Mouse (Mus musculus) thymus, postnatal 14 days (tissue): ENCODE measurements around the gene Myo1f.

Source experiments
- DNase-seq: peaks from one replicate; pipeline ENCODE4 v3.0.0; 2021

Gene Myo1f

GRCm38 (mm10) chr17:33555223-33555855 is at the start of gene Myo1f:
Gene Myo1f (plus strand): TSS chr17:33555707.
- DNase-seq = peak; percentile 69

GRCm38 (mm10) chr17:33508386-33508785 is 47.1 kb upstream of the Myo1f start:
- no peak for DNase-seq

DNA sequence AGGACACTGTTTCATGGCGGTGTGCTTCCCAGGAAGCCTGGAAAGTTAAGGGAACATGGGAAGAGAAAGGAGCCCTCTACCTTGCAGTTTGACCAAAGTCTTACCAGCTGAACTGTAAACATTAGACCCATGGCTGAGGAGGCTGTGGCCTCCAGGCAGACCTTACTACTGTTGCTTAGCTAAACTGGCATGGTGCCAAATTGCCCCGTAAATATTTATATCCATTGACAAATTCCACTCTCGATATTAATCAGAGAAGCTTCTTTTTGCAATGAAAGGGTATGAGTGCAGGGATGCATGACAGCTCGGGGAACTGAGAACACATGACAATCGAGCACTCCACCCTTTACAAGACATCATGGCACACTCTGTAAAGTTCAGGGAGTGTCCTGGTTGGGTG is 45.3 kb upstream of the Myo1f start:
- no peak for DNase-seq

DNA sequence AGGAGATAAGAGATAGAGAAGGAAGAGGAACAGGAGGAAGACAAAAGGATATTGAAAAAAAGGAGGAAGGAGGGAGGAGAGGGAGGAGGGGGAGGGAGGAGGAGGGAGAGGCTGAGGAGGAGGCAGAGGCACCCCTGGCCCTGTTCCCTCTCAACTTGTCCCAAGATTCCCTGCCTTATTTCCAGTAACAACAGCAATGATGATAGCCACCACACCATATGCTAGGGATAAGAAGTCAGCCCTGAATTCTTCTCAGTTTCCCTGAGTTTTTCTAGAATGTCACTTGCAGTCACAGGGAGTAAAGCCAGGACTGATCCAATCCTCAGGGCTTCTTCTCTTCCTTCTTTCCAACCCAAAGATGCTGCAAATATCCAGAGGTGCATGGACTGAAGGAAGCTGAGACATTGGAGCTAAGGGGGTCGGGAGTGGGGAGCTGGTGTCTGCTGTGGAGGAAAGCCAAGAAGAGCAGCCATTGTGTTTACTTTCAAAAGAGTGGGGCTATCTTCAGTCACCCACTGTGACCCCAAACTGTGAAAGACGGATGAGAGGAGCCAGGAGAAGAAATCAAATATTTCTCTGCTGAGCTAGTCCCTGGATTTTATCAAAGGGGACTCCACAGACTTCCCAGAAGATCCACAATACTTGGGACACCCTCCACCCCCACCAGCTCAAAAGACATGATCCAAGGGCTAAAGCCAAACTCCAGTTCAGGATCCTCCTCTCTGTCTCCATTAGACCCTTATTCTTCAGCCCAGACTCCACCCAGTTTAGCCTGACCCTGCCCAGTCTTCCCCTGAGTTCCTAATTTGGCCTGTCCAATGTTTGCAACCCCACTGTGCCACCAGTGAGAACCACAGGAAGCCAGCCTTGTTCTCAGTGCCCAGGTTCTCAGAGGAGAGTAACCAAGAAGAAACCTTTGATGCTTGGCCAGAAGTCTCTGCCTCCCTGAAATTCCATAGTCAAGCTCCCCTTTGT is 42.8 kb upstream of the Myo1f start:
- no peak for DNase-seq

DNA sequence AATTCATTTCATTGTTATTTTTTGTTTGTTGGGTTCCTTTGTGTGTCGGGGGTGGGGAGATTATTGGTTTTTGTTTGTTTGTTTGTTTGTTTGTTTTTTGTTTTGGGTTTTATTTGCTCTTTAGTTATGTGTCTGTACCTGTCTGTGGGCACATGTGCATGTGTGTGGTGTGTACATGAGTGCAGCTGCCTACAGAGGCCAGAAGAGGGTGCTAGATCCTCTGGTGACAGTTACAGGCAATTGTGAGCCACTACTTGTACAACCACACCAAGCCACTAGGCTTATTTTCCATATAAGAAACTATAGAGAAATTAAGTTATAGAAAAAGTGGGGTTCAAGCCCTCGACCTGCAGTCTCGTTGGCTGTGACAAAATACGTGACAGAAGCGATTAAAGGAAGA is 41.6 kb upstream of the Myo1f start:
- peak; percentile 23 for DNase-seq

DNA sequence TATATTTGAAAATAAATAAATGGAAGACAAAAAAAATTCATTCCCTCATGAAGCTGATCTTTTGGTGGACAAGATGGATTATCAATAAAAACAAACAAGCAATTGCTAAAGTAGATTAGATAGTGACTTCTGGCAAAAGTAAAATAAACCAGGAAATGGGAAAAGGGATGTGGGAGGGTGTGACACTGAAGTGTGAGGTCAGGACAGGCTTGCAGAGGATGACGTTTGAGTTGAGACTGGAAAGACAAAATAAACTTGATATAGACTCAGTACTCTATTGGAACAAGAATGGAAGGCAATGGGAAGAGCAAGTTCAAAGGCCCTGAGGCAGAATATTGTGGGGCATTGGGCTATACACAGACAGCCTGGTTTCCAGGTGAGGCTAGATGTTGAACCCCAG is 35.1 kb upstream of the Myo1f start:
- no peak for DNase-seq

GRCm38 (mm10) chr17:33523431-33523917 is 32.0 kb upstream of the Myo1f start:
- DNase-seq = peak; percentile 18

DNA sequence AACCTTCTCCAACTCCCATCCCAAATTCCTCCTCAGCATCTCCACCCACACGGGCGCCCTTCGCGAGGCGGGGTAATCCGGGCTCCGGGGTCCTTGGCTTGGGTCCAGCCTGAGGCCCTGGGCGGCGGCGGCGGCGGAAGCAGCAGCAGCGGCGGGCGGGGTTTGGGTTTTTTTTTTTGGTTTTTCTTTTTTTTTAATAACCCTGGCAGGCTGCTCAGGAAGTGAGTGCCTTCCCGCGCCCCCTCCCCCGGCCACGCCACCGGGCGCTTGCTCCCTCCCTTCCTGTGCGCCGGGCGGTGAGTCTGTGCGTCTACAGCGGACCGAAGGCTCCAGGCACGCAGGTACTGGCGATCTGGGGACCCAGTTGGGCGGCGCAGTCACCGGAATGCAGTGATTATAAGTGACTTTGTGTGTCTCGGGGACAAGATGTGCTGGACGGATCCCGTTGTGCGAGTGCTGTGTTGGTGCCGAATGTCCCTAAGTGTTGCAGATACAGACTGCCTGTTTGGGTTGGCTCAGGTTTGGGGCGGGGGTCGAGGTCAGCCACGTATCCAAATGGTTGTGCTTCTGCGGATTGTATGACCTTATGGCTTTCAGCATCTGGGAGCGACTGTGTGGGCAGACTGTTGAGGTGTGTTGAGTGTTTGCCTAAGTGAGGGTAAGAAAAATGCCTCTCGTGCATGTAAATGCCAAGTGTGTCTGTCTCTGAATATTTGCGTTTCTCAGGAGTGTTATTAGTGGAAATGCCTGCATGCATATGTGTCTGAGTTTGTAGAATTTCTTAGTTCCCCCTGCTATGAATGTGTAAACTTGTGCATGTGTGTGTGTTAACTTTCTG is 31.4 kb upstream of the Myo1f start, which contains the start of gene Adamts10:
Gene Adamts10, plus strand, starts transcription at position 287 of the 838 bp plus-strand sequence.
- peak; percentile 85 for DNase-seq

GRCm38 (mm10) chr17:33524806-33525373 is 30.6 kb upstream of the Myo1f start:
- DNase-seq = peak; percentile 19

DNA sequence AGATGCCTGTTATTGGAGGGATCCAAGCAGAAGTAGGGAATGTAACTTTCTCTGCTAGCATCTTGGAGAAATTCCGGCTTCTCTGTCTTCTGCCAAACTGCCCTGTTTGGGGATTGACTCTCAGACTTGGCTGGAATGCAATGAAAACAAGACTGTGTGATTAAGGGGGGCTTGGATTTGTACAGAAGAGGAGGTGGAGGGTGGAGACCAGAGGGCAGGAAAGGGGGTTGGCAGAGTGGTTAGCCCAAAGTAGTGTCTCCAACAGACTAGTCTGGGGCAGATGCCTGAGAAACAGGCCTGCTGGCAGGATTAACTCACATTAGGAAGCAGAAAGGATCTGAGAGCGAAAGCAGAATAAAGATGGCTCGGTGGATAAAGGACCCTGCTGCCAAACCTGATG is 29.0 kb upstream of the Myo1f start:
- no peak for DNase-seq

GRCm38 (mm10) chr17:33539106-33539675 is 16.3 kb upstream of the Myo1f start:
- peak; percentile 58 for DNase-seq

- DNase-seq = no peak
These were observed 15.6 kb upstream of the Myo1f start for GRCm38 (mm10) chr17:33539878-33540277.

- no peak for DNase-seq
These were observed 6.3 kb upstream of the Myo1f start for GRCm38 (mm10) chr17:33549212-33549611.

GRCm38 (mm10) chr17:33550388-33550787 is 5.1 kb upstream of the Myo1f start:
- DNase-seq = no peak

DNA sequence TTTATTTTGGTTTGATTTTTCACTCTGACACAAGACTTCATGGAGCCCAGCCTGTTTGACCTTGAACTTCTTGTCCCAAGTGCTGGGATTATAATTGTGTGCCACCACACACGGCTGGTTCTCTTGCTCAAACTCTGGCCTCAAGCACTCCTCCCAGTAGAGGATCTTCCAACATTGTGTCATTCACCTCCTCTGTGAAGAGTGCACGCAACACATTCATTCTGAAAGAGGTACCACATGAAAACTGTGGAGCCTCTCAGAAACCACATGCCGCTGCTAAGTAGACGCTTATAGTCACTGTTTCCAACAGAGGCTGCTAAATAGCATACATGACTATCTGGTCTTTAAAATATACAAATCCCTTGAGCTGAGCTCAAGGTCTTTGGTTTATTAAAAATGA is 3.4 kb upstream of the Myo1f start:
- no peak for DNase-seq

- peak; percentile 66 for DNase-seq
These were observed 2.5 kb upstream of the Myo1f start for GRCm38 (mm10) chr17:33552964-33553363.

DNA sequence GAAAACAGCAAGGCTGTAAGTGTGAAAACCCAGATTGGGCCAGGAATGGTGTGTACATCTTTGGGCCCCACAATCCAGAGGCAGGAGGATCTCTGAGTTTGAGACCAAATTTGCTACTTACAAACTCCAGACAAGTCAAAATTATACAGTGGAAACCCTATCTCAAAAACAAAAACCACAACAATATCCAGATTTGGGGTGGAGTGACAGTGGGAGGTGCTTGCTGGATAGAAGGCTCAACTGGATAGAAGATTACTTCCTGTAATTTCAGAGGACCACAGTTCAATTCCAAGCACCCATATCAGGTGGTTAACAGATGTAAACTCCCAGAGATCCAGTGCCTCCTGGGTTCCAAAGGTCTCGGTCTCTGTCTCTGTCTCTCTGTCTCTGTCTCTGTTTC is 971 bp upstream of the Myo1f start:
- no peak for DNase-seq

DNA sequence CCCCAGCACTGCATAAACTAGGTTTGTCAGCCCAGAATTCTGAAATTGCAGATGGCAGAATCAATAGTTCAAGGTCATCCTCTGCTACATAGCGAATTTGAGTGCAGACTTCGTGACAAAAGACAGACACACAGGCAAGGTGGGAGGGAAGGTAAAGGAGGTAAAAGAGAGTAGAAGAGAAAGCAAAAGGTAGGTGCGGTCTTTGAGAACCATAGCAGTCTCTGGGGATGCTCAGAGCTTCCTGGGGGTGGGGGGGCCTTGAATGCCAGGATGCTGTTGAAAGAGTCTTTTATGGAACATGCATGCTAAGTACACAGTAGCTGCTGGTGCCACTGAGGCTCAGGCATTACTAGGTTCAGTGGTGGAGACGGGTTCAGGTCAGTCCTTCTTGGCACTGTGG is 2.4 kb downstream of the Myo1f start:
- DNase-seq = no peak

DNA sequence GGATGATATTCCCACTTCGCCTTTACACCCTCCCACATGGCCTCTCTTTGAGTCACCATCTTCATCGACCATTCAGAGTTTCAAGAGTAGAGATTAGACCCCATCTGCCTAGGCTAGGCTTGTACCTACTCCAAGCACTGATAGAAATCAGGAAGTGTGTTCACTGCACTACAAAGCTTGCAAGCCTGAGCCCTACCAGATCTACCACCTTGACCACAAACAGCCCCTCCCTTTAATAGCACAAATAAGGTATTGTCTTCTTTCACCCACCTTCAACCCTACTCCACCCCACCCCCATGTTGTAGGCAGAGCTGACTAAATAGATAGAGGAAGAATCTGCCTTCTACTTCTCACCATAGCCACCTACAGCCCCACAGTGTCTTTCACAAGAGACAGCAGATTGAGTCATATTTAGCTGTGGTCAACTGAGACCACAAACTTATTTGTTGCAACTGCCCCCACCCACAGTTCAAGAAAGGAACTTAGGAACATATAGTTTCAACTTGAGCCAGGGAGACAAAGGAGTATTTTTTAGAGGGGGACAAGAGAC is 8.1 kb downstream of the Myo1f start:
- no peak for DNase-seq

- DNase-seq = no peak
These were observed 9.1 kb downstream of the Myo1f start for GRCm38 (mm10) chr17:33564599-33564998.

- DNase-seq = no peak
These were observed 10.7 kb downstream of the Myo1f start for GRCm38 (mm10) chr17:33566182-33566581.

DNA sequence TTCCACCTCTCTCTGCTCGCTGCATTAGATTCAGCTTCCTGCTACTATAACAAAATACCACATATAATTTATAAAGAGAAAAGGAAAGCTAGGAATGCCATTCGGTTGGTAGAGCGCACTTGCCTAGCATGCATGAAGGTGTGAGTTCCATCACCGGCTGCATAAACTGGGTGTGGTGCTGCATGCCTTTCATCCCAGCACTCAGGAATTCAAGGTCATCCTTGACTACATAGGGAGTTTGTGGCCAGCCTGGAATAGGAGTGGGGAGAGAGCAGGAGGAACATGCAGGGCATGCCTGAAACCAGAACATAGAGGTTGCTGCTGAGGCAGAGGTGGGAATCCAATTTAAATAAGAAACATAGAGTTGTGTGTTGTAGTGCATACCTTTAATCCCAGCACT is 28.6 kb downstream of the Myo1f start:
- DNase-seq = no peak
